Mouse (Mus musculus) myocyte (in vitro differentiated cells): ENCODE measurements at regions not wholly inside any gene's neighbourhood (a gene's known extent, or its start where the extent isn't known, plus 50 kb on each side); places are given as distances from the start of the nearest gene placed in this dataset.

Source experiments
- H3K27me3 ChIP-seq: one replicate; pipeline ENCODE4 v1.6.1; 2011; ENCODE audit not compliant: control insufficient read depth, insufficient read depth, insufficient read length
- H3K36me3 ChIP-seq: one replicate; pipeline ENCODE4 v1.6.1; 2011; ENCODE audit not compliant: control insufficient read depth, insufficient read depth
- H3K4me2 ChIP-seq: one replicate; pipeline ENCODE4 v1.6.1; 2011; ENCODE audit warnings: low read depth, control low read depth
- H3K4me3 ChIP-seq: one replicate; pipeline ENCODE4 v1.5.1; 2011; ENCODE audit warnings: mild to moderate bottlenecking, control low read depth, moderate library complexity
- H3K79me2 ChIP-seq: one replicate; pipeline ENCODE4 v1.6.1; 2011; ENCODE audit not compliant: control insufficient read depth, insufficient read depth
- H3ac ChIP-seq: one replicate; pipeline ENCODE4 v1.6.1; 2011; ENCODE audit not compliant: control insufficient read depth, insufficient read length
- CEBPB ChIP-seq: IDR thresholded peaks from 2 replicates; pipeline ENCODE4 v1.6.1; 2011; ENCODE audit warnings: mild to moderate bottlenecking, moderate library complexity; ENCODE audit not compliant: poor library complexity, insufficient read depth, severe bottlenecking
- E2F4 ChIP-seq: IDR thresholded peaks from one replicate; pipeline ENCODE4 v1.6.1; 2011; ENCODE audit warnings: mild to moderate bottlenecking, control low read depth, moderate library complexity; ENCODE audit not compliant: insufficient read depth
- MAX ChIP-seq: IDR thresholded peaks from one replicate; pipeline ENCODE4 v1.6.1; 2011; ENCODE audit warnings: low read depth, mild to moderate bottlenecking, control low read depth
- MYOD1 ChIP-seq, 3 experiments: IDR thresholded peaks; one replicate each; pipeline ENCODE4 v1.6.1; 2011; ENCODE audit warnings: control low read depth in 2 of 3, low read depth in 2 of 3, mild to moderate bottlenecking in 2 of 3, moderate library complexity in 1 of 3; ENCODE audit not compliant: insufficient read length in 2 of 3, control insufficient read depth in 1 of 3
- MYOG ChIP-seq, 3 experiments: IDR thresholded peaks; one replicate each; pipeline ENCODE4 v1.6.1; 2011; ENCODE audit warnings: control low read depth in 2 of 3, low read depth in 2 of 3, mild to moderate bottlenecking in 2 of 3; ENCODE audit not compliant: insufficient read length in 2 of 3, control insufficient read depth in 1 of 3, insufficient read depth in 1 of 3
- POLR2A ChIP-seq: IDR thresholded peaks from one replicate; pipeline ENCODE4 v1.6.1; 2011; ENCODE audit warnings: low read depth, mild to moderate bottlenecking, control low read depth, moderate library complexity; ENCODE audit not compliant: insufficient read length
- POLR2AphosphoS2 ChIP-seq: IDR thresholded peaks from one replicate; pipeline ENCODE4 v1.6.1; 2011; ENCODE audit warnings: low read depth, control low read depth; ENCODE audit not compliant: insufficient read length
- REST ChIP-seq: IDR thresholded peaks from one replicate; pipeline ENCODE4 v1.6.1; 2011; ENCODE audit warnings: mild to moderate bottlenecking, control low read depth, moderate library complexity; ENCODE audit not compliant: insufficient read depth, insufficient read length
- SRF ChIP-seq: IDR thresholded peaks from one replicate; pipeline ENCODE4 v1.6.1; 2011; ENCODE audit warnings: low read depth; ENCODE audit not compliant: control insufficient read depth, insufficient read length
- TCF12 ChIP-seq: IDR thresholded peaks from one replicate; pipeline ENCODE4 v1.6.1; 2011; ENCODE audit warnings: mild to moderate bottlenecking, control low read depth; ENCODE audit not compliant: poor library complexity, insufficient read depth, severe bottlenecking
- TCF3 ChIP-seq: IDR thresholded peaks from one replicate; pipeline ENCODE4 v1.6.1; 2011; ENCODE audit warnings: low read depth, control low read depth; ENCODE audit not compliant: insufficient read length
- USF1 ChIP-seq: IDR thresholded peaks from one replicate; pipeline ENCODE4 v1.6.1; 2011; ENCODE audit warnings: low read depth, mild to moderate bottlenecking, control low read depth, moderate library complexity

DNA sequence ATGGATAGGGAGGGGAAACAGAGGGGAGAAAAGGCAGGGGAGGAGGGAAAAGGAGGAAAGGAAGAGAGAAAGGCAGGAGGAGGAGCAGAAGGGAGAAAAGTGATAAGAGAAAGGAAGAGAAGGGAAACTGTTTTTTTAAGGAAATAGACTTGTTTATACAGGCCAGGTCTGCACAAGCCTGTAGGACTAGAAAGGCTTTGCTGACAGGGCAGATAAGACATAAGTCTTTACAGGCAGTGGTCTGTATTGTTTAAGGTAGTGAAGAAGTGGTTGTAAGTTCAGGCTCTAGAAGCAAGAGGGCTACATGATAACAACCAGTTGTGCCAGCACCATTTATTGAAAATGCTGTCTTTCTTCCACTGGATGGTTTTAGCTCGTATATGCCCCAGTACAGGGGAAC, 75.4 kb upstream of the Rnaseh2b start:
- Histone ChIP-seq H3K4me2 (no peak overlapping the region), H3K4me3 (no peak overlapping the region), H3K36me3 (no peaks in the 10 kb centered on the region), H3ac (no peak overlapping the region), H3K79me2 (no peaks in the 10 kb centered on the region), H3K27me3 (peaks cover 10% of the 10 kb centered on the region)
- TF ChIP-seq MAX (no peak), SRF (no peak), E2F4 (no peak), TCF3 (no peak), USF1 (no peak), TCF12 (no peak), CEBPB (no peak), POLR2A (no peak), MYOD1 (IDR thresholded peaks at IDR 0.05; ENCODE audit: control insufficient read depth in 1 of 3, insufficient read length in 2 of 3, low read depth in 2 of 3) (no peak), POLR2AphosphoS2 (no peak)

DNA sequence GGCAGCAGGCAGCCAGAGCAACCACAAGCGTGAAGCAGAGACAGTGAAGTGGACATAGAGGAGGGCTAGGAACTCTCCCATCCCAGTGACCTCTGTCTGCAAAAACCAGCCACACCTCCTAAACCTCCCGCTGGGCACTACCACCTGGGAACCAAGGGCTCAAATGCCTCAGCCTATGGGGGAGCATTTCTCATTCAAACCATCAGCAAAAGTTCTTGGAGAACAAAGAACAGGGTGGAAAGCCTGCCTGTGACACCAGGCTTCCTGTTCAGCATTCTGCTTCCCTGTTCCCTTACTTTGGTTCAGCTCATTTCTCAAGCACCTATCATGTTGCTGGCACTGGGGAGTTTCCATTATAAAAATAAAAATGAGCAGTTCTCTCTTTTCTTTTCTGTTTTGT, 74.4 kb upstream of the Rnaseh2b start:
- Histone ChIP-seq H3K27me3 (peaks cover 6% of the 10 kb centered on the region), H3K36me3 (no peaks in the 10 kb centered on the region), H3ac (no peak overlapping the region), H3K4me3 (no peak overlapping the region), H3K4me2 (no peak overlapping the region), H3K79me2 (no peaks in the 10 kb centered on the region)
- TF ChIP-seq SRF = no peak

DNA sequence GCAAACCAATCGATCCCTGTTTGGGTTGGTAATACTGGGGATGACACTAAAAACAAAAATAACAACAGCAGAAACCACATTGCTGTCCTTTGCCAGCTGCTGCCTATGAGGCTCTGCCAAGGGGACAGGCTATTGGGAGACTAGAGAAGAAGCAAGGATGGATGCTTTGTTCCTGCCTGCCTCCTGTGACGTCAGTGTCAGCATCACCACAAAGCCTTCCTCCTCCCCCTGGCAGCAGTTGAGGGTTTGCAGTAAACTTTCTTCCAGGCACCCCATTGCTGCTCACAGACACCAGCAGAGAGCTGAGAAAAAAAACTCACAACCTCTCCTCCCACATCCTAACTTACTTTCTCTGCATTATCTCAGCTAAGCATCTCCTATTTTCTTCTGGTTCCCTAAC, 73.7 kb upstream of the Rnaseh2b start:
- TF ChIP-seq TCF3 (no peak), MAX (no peak), POLR2AphosphoS2 (no peak), E2F4 (no peak), TCF12 (no peak), CEBPB (no peak), MYOG (IDR thresholded peaks at IDR 0.05; ENCODE audit: control insufficient read depth in 1 of 3, insufficient read depth in 1 of 3, insufficient read length in 2 of 3, low read depth in 2 of 3) (no peak), MYOD1 (IDR thresholded peaks at IDR 0.05; ENCODE audit: control insufficient read depth in 1 of 3, insufficient read length in 2 of 3, low read depth in 2 of 3) (no peak), REST (no peak), USF1 (no peak), SRF (no peak), POLR2A (no peak)
- Histone ChIP-seq H3K79me2 (no peaks in the 10 kb centered on the region), H3K4me2 (no peak overlapping the region), H3K27me3 (peaks cover under 1% of the 10 kb centered on the region), H3ac (no peak overlapping the region), H3K4me3 (no peak overlapping the region), H3K36me3 (no peaks in the 10 kb centered on the region)

DNA sequence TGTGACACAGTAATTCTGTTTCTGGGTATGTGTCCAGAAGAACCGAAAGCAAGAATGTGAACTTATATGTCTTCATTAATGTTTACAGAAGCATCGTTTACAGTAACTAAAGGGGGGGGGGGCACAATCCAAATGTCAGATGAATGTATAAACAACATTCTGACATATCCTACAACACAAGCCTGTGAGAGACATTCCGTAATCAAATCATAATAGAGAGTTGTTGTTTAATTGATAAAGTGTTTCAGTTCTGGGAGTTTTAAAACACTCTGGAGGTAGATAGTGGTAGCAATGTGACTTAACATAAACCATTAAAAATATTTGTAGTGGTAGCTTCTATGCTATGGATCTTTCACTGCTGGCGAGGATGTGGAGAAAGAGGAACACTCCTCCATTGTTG, 71.6 kb upstream of the Rnaseh2b start:
- H3K36me3 ChIP-seq = no peaks in the 10 kb centered on the region
- H3ac ChIP-seq = no peak overlapping the region
- H3K79me2 ChIP-seq = no peaks in the 10 kb centered on the region
- no peak overlapping the region for H3K4me2 ChIP-seq
- TF ChIP-seq MAX (no peak), REST (no peak), POLR2A (no peak), CEBPB (no peak), TCF3 (no peak), MYOG (IDR thresholded peaks at IDR 0.05; ENCODE audit: control insufficient read depth in 1 of 3, insufficient read depth in 1 of 3, insufficient read length in 2 of 3, low read depth in 2 of 3) (no peak), SRF (no peak), USF1 (no peak), MYOD1 (IDR thresholded peaks at IDR 0.05; ENCODE audit: control insufficient read depth in 1 of 3, insufficient read length in 2 of 3, low read depth in 2 of 3) (no peak), E2F4 (no peak), POLR2AphosphoS2 (no peak), TCF12 (no peak)
- H3K4me3 ChIP-seq = no peak overlapping the region
- H3K27me3 ChIP-seq = no peaks in the 10 kb centered on the region
